Mouse (Mus musculus): ENCODE results near the gene Slc1a1. TPM values are rescaled to one million over a fixed set of nuclear protein-coding genes. Genes with fewer than 3 reads are reported as not detected.

The Slc1a1 gene
- 0.34 and 0.67 TPM in 2 replicates for polyA plus RNA-seq (2016; fragmentation: Nextera tagmentation; extraction: Ambion mirVana)

DNA sequence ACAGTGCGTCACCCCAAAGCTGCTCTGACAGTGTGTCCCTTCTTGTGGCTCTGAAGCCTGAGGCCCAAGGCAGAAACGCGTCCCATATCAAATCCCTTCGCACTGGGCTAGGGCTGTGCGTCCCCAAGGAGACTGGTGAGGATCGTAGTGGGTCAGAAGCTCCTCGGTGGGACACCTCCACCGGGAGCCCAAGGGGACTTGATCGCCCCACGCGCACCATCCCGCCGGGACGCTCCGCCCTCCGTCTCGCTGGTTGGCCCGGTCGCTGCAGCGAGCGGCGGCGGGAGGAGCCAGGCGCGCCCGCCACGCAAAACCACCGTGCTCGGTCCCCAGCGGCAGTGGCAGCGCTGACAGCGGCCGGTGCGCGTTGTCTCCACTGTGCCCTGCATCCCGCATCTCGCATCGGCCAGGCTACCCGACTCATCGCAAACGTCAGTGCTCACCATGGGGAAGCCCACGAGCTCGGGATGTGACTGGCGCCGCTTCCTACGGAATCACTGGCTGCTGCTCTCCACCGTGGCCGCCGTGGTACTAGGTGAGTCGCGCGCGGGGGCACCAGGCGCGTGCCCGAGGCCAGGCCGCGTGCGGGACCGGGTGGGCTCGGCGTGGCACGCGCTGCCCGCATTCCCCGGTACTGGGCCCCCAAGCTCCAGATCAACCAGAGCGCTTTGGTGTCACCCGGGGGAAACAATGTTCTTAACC is at the start of gene Slc1a1:
Gene Slc1a1, plus strand, starts transcription at position 252 of the 702 bp plus-strand sequence.
- peak within 1 kb of the TSS; percentile 59 for H3K4me3 ChIP-seq (replicated peaks)
- no peaks in the 10 kb centered on the region for H3K9me3 ChIP-seq
- peaks cover 40% of the 10 kb centered on the region for H3K27me3 ChIP-seq
- 1% methylated on average over 65 of the region's 68 CpGs for WGBS
- peaks cover 7% of the 10 kb centered on the region for H3K4me1 ChIP-seq (replicated peaks)
- H3K27ac ChIP-seq, result no peak within 1 kb of the TSS
- peak within 1 kb of the TSS; percentile 57 for H3K9ac ChIP-seq (replicated peaks)
- H3K36me3 ChIP-seq, result no peaks in the 10 kb centered on the region
- H3K4me2 ChIP-seq, result peak within 1 kb of the TSS; percentile 97
- ATAC-seq (ENCODE audit: insufficient number of reproducible peaks, insufficient read depth, low FRiP score, low TSS enrichment, low read depth), result peak; percentile 42; the same call in 1 of the 2 replicates

- H3K9ac ChIP-seq (replicated peaks), result no peak overlapping the region
- no peak overlapping the region for H3K4me2 ChIP-seq
- H3K9me3 ChIP-seq, result no peaks in the 10 kb centered on the region
- 63% methylated on average over 1 of the region's 1 CpGs for WGBS
- H3K4me3 ChIP-seq (replicated peaks), result no peak overlapping the region
- H3K27me3 ChIP-seq, result no peaks in the 10 kb centered on the region
- H3K36me3 ChIP-seq, result no peaks in the 10 kb centered on the region
- ATAC-seq (ENCODE audit: insufficient number of reproducible peaks, insufficient read depth, low FRiP score, low TSS enrichment, low read depth), result no peak
- H3K4me1 ChIP-seq (replicated peaks), result no peaks in the 10 kb centered on the region
- no peak overlapping the region for H3K27ac ChIP-seq
Observed at GRCm38 (mm10) chr19:28790196-28790595, 44.7 kb upstream of the Slc1a1 start.

DNA sequence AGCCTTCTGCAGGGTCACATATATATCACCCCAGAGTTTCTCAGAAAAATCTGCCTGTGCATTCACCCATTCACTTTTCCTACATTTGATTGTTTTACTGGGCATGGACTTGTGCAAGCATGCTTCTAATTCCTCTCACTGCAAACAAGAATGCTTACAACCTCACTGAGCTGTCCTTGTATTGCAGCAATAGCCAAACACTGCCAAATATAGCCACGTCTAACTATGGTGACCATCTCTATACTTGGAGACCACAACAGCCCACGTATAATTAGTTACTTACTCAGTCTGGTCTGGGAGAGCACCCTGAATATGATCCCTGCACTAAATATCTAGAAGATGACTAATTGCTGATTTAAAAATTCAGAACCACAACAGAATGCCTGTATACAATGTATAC is 41.5 kb upstream of the Slc1a1 start:
- no peak overlapping the region for H3K9ac ChIP-seq (replicated peaks)
- H3K4me2 ChIP-seq, result no peak overlapping the region
- H3K9me3 ChIP-seq, result no peaks in the 10 kb centered on the region
- no peak overlapping the region for H3K4me3 ChIP-seq (replicated peaks)
- WGBS, result 90% methylated on average over 2 of the region's 2 CpGs
- no peaks in the 10 kb centered on the region for H3K4me1 ChIP-seq (replicated peaks)
- H3K27me3 ChIP-seq, result no peaks in the 10 kb centered on the region
- ATAC-seq (ENCODE audit: insufficient number of reproducible peaks, insufficient read depth, low FRiP score, low TSS enrichment, low read depth), result no peak
- no peaks in the 10 kb centered on the region for H3K36me3 ChIP-seq
- H3K27ac ChIP-seq, result no peak overlapping the region

DNA sequence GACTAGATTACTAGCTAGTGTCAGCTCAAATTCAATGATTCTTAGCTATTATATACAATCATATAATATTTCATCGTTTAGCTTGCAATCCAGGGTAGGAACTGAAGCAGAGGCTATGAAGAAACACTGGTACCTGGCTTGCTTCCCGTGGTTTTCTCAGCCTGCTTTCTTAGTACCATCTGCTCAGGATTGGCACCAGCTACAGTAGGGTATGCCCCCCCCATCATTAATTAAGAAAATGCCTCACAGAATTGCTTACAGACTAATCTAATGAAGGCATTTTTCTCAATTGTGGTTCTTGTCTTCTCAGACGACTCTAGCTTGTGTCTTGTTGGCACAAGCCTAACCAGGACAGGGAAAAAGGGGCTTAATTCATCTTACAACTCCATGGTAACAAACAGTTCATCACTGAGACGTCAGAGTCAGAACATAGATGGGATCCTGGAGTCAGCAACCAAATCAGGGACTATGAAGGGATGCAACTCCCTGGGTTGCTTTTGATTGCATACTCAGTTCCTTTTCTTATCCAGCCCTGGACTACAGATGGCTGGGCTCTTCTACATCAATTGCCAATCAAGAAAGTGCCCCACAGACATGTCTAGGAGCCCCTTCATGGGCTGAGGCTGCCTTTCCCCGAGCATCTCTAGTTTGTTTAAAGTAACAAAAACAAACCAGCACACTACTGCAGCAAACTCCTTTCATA is 38.6 kb upstream of the Slc1a1 start:
- Histone ChIP-seq H3K9ac (replicated peaks) (no peak overlapping the region), H3K4me1 (replicated peaks) (no peaks in the 10 kb centered on the region), H3K36me3 (no peaks in the 10 kb centered on the region), H3K27ac (no peak overlapping the region), H3K9me3 (no peaks in the 10 kb centered on the region), H3K4me2 (no peak overlapping the region), H3K4me3 (replicated peaks) (no peak overlapping the region), H3K27me3 (no peaks in the 10 kb centered on the region)
- 67% methylated on average over 5 of the region's 5 CpGs for WGBS
- ATAC-seq (ENCODE audit: insufficient number of reproducible peaks, insufficient read depth, low FRiP score, low TSS enrichment, low read depth), result no peak

GRCm38 (mm10) chr19:28796966-28797365 is 37.9 kb upstream of the Slc1a1 start:
- no peaks in the 10 kb centered on the region for H3K9me3 ChIP-seq
- 80% methylated on average over 1 of the region's 1 CpGs for WGBS
- ATAC-seq (ENCODE audit: insufficient number of reproducible peaks, insufficient read depth, low FRiP score, low TSS enrichment, low read depth), result no peak

DNA sequence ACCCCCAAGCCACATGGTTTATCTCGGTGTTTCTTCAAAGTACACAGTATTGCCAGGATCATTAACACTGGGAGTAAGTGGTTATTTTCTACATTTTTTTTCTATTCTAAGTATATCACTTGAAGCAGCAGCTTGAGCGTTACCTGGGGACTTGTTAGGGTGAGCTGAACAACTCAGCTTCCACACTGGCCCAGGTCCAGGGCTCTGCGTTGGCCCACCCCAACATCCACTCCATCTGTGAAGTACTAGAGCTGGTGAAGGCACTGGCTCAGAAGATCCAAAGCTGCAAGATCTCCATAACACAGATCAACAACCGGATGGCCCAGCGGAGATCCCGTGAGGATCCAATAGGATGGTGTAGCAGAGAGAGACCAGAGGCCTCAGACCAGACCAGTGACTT is 37.2 kb upstream of the Slc1a1 start:
- Histone ChIP-seq H3K4me1 (replicated peaks) (no peaks in the 10 kb centered on the region), H3K4me2 (no peak overlapping the region), H3K9me3 (no peaks in the 10 kb centered on the region), H3K36me3 (no peaks in the 10 kb centered on the region), H3K27ac (no peak overlapping the region), H3K4me3 (replicated peaks) (no peak overlapping the region), H3K27me3 (no peaks in the 10 kb centered on the region), H3K9ac (replicated peaks) (no peak overlapping the region)
- ATAC-seq (ENCODE audit: insufficient number of reproducible peaks, insufficient read depth, low FRiP score, low TSS enrichment, low read depth), result no peak
- WGBS, result 90% methylated on average over 6 of the region's 6 CpGs

More at GRCm38 (mm10) chr19:28796966-28797365, 37.9 kb upstream of the Slc1a1 start:
- Histone ChIP-seq H3K4me2 (no peak overlapping the region), H3K36me3 (no peaks in the 10 kb centered on the region), H3K4me1 (replicated peaks) (no peaks in the 10 kb centered on the region), H3K9ac (replicated peaks) (no peak overlapping the region), H3K4me3 (replicated peaks) (no peak overlapping the region), H3K27me3 (no peaks in the 10 kb centered on the region), H3K27ac (no peak overlapping the region)

GRCm38 (mm10) chr19:28800448-28800847 is 34.4 kb upstream of the Slc1a1 start:
- H3K27me3 ChIP-seq, result no peaks in the 10 kb centered on the region
- no peak overlapping the region for H3K4me3 ChIP-seq (replicated peaks)
- no peaks in the 10 kb centered on the region for H3K4me1 ChIP-seq (replicated peaks)
- no peak overlapping the region for H3K9ac ChIP-seq (replicated peaks)
- WGBS, result 52% methylated on average over 6 of the region's 6 CpGs
- H3K4me2 ChIP-seq, result no peak overlapping the region
- no peak overlapping the region for H3K27ac ChIP-seq
- H3K9me3 ChIP-seq, result no peaks in the 10 kb centered on the region
- no peaks in the 10 kb centered on the region for H3K36me3 ChIP-seq
- ATAC-seq (ENCODE audit: insufficient number of reproducible peaks, insufficient read depth, low FRiP score, low TSS enrichment, low read depth), result no peak

DNA sequence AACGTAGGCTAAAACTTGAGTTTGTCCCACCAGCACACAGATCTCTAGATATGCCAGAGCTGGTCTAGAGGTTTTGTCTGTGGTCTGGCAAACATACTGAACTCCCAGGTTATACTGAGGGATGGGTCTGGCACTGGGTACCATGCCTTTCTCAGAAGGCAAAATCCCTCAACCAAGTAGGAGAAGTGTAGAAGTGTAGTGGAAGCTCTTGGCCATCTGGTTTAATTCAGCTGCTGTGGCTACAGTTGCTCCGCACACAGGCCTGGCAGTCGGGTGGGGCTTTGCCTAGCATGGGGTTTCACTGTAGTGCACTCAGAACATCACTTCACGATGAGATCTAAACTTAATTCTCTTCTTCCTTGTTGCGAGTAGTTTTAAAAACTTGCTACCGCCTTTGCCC is 28.6 kb upstream of the Slc1a1 start:
- Histone ChIP-seq H3K36me3 (no peaks in the 10 kb centered on the region), H3K4me2 (no peak overlapping the region), H3K9me3 (no peaks in the 10 kb centered on the region), H3K4me1 (replicated peaks) (no peaks in the 10 kb centered on the region), H3K4me3 (replicated peaks) (no peak overlapping the region), H3K9ac (replicated peaks) (no peak overlapping the region), H3K27ac (no peak overlapping the region), H3K27me3 (no peaks in the 10 kb centered on the region)
- ATAC-seq (ENCODE audit: insufficient number of reproducible peaks, insufficient read depth, low FRiP score, low TSS enrichment, low read depth), result no peak
- WGBS, result 90% methylated on average over 6 of the region's 6 CpGs

DNA sequence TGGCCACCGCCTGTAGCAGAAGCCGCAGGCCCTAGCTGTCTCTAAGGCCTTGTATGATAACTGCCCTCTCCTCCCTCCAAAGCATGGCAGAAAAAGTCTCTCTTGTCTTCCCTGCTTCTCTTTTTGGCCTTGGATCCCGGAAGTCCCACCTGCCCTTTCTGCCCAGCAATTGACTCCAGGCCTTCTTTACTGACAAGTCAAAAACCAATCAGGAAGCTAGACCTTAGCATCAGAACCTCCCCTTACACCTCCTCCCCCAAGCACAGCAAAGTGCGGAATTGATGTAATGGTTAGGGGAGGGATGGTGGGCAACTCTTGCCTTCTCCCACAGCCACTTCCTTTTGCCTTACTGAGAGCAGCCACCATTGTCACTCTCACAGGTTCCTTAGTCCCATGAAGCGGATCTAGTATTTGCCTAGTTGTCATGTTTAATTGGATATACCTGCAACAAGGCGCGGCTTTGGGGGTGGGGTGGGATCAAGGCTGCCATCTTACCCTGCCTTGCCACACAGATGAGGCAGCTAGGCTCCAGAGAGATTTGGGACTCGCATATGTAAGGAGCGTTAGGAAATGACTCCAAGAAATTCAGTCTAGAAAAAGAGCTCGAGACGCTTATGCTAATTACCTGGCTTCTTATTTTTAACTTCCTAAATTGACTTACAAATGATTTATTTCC is 27.9 kb upstream of the Slc1a1 start:
- ATAC-seq (ENCODE audit: insufficient number of reproducible peaks, insufficient read depth, low FRiP score, low TSS enrichment, low read depth), result no peak
- WGBS, result 87% methylated on average over 11 of the region's 11 CpGs
- no peaks in the 10 kb centered on the region for H3K9me3 ChIP-seq

GRCm38 (mm10) chr19:28807497-28807871 is 27.4 kb upstream of the Slc1a1 start:
- H3K27me3 ChIP-seq, result no peaks in the 10 kb centered on the region
- H3K4me1 ChIP-seq (replicated peaks), result no peaks in the 10 kb centered on the region
- H3K9me3 ChIP-seq, result no peaks in the 10 kb centered on the region
- H3K4me3 ChIP-seq (replicated peaks), result no peak overlapping the region
- WGBS, result 60% methylated on average over 2 of the region's 2 CpGs
- H3K9ac ChIP-seq (replicated peaks), result no peak overlapping the region
- H3K36me3 ChIP-seq, result no peaks in the 10 kb centered on the region
- no peak overlapping the region for H3K4me2 ChIP-seq
- no peak for ATAC-seq (ENCODE audit: insufficient number of reproducible peaks, insufficient read depth, low FRiP score, low TSS enrichment, low read depth)
- H3K27ac ChIP-seq, result no peak overlapping the region

More for the DNA sequence above, 27.9 kb upstream of the Slc1a1 start:
- Histone ChIP-seq H3K4me2 (no peak overlapping the region), H3K9ac (replicated peaks) (no peak overlapping the region), H3K4me1 (replicated peaks) (no peaks in the 10 kb centered on the region), H3K27ac (no peak overlapping the region), H3K4me3 (replicated peaks) (no peak overlapping the region), H3K36me3 (no peaks in the 10 kb centered on the region), H3K27me3 (no peaks in the 10 kb centered on the region)

GRCm38 (mm10) chr19:28818286-28818685 is 16.6 kb upstream of the Slc1a1 start:
- 72% methylated on average over 4 of the region's 4 CpGs for WGBS
- no peaks in the 10 kb centered on the region for H3K4me1 ChIP-seq (replicated peaks)
- no peaks in the 10 kb centered on the region for H3K36me3 ChIP-seq
- H3K4me2 ChIP-seq, result no peak overlapping the region
- ATAC-seq (ENCODE audit: insufficient number of reproducible peaks, insufficient read depth, low FRiP score, low TSS enrichment, low read depth), result no peak
- no peak overlapping the region for H3K4me3 ChIP-seq (replicated peaks)
- no peak overlapping the region for H3K9ac ChIP-seq (replicated peaks)
- no peak overlapping the region for H3K27ac ChIP-seq
- no peaks in the 10 kb centered on the region for H3K27me3 ChIP-seq
- no peaks in the 10 kb centered on the region for H3K9me3 ChIP-seq

Data from limb, embryonic 12.5 days (tissue).